Mouse (Mus musculus) ES-E14 (cell line): ENCODE results near the gene Ppp3r1. TPM values are rescaled to one million over a fixed set of nuclear protein-coding genes. Genes with fewer than 3 reads are reported as not detected.

Source experiments
- DNase-seq: peaks from one replicate; pipeline ENCODE4 v3.0.0-alpha.2; 2013; ENCODE audit warnings: low read depth, low spot score
- H3K27ac ChIP-seq: 2 replicates; pipeline ENCODE4 v1.5.1; 2012; ENCODE audit warnings: low read depth, mild to moderate bottlenecking, low read length, moderate library complexity, mixed read lengths; ENCODE audit not compliant: poor library complexity, insufficient read depth, severe bottlenecking
- H3K36me3 ChIP-seq: 2 replicates; pipeline ENCODE4 v1.6.1; 2012; ENCODE audit warnings: mild to moderate bottlenecking, low read length, moderate library complexity, mixed read lengths; ENCODE audit not compliant: control insufficient read depth, poor library complexity, insufficient read depth, severe bottlenecking
- H3K4me1 ChIP-seq, 2 experiments: fragments of 150-350 bp in 1 of 2; sonication (generic) in 1 of 2; 2 replicates each; pipeline ENCODE4 v1.6.1; 2012; ENCODE audit warnings: low read length in 2 of 2, mild to moderate bottlenecking in 1 of 2, mixed read lengths in 1 of 2; ENCODE audit not compliant: control insufficient read depth in 2 of 2, insufficient read depth in 2 of 2, poor library complexity in 1 of 2
- H3K4me3 ChIP-seq, 2 experiments: fragments of 150-350 bp in 1 of 2; sonication (generic) in 1 of 2; 2 replicates each; pipeline ENCODE4 v1.5.1; 2012; ENCODE audit warnings: low read length in 2 of 2, low read depth in 1 of 2, mild to moderate bottlenecking in 1 of 2, mixed read lengths in 1 of 2; ENCODE audit not compliant: insufficient read depth in 1 of 2, poor library complexity in 1 of 2, severe bottlenecking in 1 of 2
- H3K9ac ChIP-seq: 2 replicates; pipeline ENCODE4 v1.6.1; 2012; ENCODE audit warnings: low read depth, mild to moderate bottlenecking, low read length, mixed read lengths; ENCODE audit not compliant: poor library complexity, insufficient read depth, severe bottlenecking
- H3K9me3 ChIP-seq: fragments of 150-350 bp; sonication (generic); 2 replicates; pipeline ENCODE4 v1.6.1; 2012; ENCODE audit warnings: low read depth, mild to moderate bottlenecking, low read length; ENCODE audit not compliant: control insufficient read depth, insufficient read depth
- CHD2 ChIP-seq: IDR thresholded peaks from 2 replicates; pipeline ENCODE4 v1.6.1; 2014; ENCODE audit warnings: mild to moderate bottlenecking, low read depth, low read length, inconsistent platforms
- HCFC1 ChIP-seq: IDR thresholded peaks from 2 replicates; pipeline ENCODE4 v1.6.1; 2012; ENCODE audit warnings: low read length, inconsistent platforms, borderline replicate concordance; ENCODE audit not compliant: insufficient read depth
- MAFK ChIP-seq: IDR thresholded peaks from 2 replicates; pipeline ENCODE4 v1.6.1; 2014; ENCODE audit warnings: mild to moderate bottlenecking, low read depth, low read length, inconsistent platforms; ENCODE audit not compliant: insufficient read depth
- ZC3H11A ChIP-seq: IDR thresholded peaks from 2 replicates; pipeline ENCODE4 v1.6.1; 2012; ENCODE audit warnings: low read depth, mild to moderate bottlenecking, inconsistent platforms, low read length, borderline replicate concordance
- ZNF384 ChIP-seq: IDR thresholded peaks from 2 replicates; pipeline ENCODE4 v1.6.1; 2012; ENCODE audit warnings: low read depth, low read length, inconsistent platforms
- in situ Hi-C, 2 experiments: fragments of 600-800 bp; cut with MboI; formaldehyde crosslinking; loops; one replicate each; pipeline ENCODE4 v1.15.1; 2025; ENCODE audit warnings: low sequenced_read_pairs in 2 of 2, inconsistent platforms in 1 of 2; ENCODE audit not compliant: unreplicated experiment in 2 of 2
- total RNA-seq: library from RNA; depleted of rRNA; stranded (reverse); fragments of 300-350 nt; gene quantifications from 2 replicates; pipeline ENCODE4 v1.2.3, GENCODE M21; 2012

Ppp3r1 gene
- total RNA-seq, 1 experiment = 32.9 TPM

GRCm38 (mm10) chr11:17192151-17192844 lies 33.2 kb downstream of the Ppp3r1 start:
- peaks cover 13% of the 10 kb centered on the region for H3K36me3 ChIP-seq
- no peaks in the 10 kb centered on the region for H3K4me1 ChIP-seq
- in situ Hi-C loops = no loop called here
- TF ChIP-seq CHD2 = no peak
- no peak for TF ChIP-seq ZC3H11A
- no peak for TF ChIP-seq HCFC1
- H3K27ac ChIP-seq = no peak overlapping the region
- no peak for DNase-seq
- no peaks in the 10 kb centered on the region; the same call in 1 of the 2 replicates for H3K9me3 ChIP-seq
- no peak overlapping the region for H3K9ac ChIP-seq
- H3K4me3 ChIP-seq = no peak overlapping the region

DNA sequence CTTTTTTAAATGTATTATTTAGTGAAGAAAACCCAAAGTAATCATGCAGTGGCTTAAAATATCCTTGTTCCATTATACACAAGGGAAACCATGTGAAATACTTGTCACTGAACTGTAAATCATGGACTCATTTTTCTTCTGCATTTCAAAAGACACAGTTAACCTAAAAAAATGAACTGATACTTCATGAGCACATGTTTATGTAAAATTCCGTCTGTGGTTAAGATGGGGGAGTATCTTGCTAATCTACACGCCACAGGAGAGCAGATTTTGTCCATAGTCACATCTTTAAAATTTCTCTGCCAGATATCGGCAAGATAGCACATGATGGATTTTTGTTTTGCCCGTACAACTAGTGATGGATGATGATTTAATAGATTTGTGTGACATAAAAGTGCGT lies 40.1 kb downstream of the Ppp3r1 start:
- no peak overlapping the region for H3K9ac ChIP-seq
- in situ Hi-C loops = no loop called here
- peaks cover 27% of the 10 kb centered on the region for H3K36me3 ChIP-seq
- no peaks in the 10 kb centered on the region; the same call in 1 of the 2 replicates for H3K9me3 ChIP-seq
- H3K4me3 ChIP-seq = no peak overlapping the region
- no peaks in the 10 kb centered on the region for H3K4me1 ChIP-seq
- DNase-seq = no peak
- H3K27ac ChIP-seq = no peak overlapping the region
- no peak for TF ChIP-seq HCFC1
- no peak for TF ChIP-seq ZC3H11A
- no peak for TF ChIP-seq CHD2
- TF ChIP-seq MAFK = no peak
- TF ChIP-seq ZNF384 = no peak

- Histone ChIP-seq H3K4me3 (no peak overlapping the region), H3K27ac (no peak overlapping the region), H3K9me3 (no peaks in the 10 kb centered on the region), H3K4me1 (no peaks in the 10 kb centered on the region), H3K9ac (no peak overlapping the region), H3K36me3 (peaks cover 29% of the 10 kb centered on the region)
- no peak for DNase-seq
- in situ Hi-C loops = no loop called here
- TF ChIP-seq CHD2 = no peak
- TF ChIP-seq HCFC1 = no peak
- TF ChIP-seq ZC3H11A = no peak
- TF ChIP-seq MAFK = no peak
- TF ChIP-seq ZNF384 = no peak
These were observed 40.9 kb downstream of the Ppp3r1 start for GRCm38 (mm10) chr11:17199840-17200501.

DNA sequence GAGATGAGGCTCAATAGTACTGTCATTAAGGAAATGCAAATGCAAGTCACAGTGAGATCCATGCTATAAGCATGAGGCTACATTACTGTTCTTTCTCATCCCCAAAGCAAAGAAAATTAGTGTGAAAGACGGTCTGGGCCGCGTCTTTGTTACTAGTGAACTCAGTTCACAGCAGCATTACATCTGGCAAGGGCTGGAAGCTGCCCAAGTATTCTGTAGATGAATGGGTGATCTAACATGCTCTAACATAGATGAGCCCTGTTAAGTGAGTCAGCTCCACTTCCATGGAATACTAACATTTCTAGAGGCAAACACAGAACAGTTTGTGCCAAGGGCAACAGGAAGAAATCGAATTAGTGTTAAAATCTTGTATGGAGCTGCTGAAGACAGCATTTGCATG lies 41.9 kb downstream of the Ppp3r1 start:
- no peak for DNase-seq
- TF ChIP-seq CHD2 (no peak), ZC3H11A (no peak), MAFK (no peak), HCFC1 (no peak), ZNF384 (no peak)
- no peak overlapping the region for H3K27ac ChIP-seq
- in situ Hi-C loops = no loop called here
- H3K9ac ChIP-seq = no peak overlapping the region
- no peaks in the 10 kb centered on the region for H3K4me1 ChIP-seq
- H3K4me3 ChIP-seq = no peak overlapping the region
- peaks cover 30% of the 10 kb centered on the region for H3K36me3 ChIP-seq
- no peaks in the 10 kb centered on the region for H3K9me3 ChIP-seq
